Mouse (Mus musculus): ENCODE data around the gene Plcb4.

GRCm38 (mm10) chr2:135846903-135847302 lies 188.1 kb downstream of the Plcb4 start:
- TF ChIP-seq CTCF (IDR thresholded peaks at IDR 0.05; ENCODE audit: borderline replicate concordance, control insufficient read depth, extremely low read depth, insufficient read depth, low read length, poor library complexity) (no peak), POLR2A (IDR thresholded peaks at IDR 0.05; ENCODE audit: control insufficient read depth, extremely low read depth, insufficient read depth, low read length, poor library complexity) (no peak)

Data from thymus, adult 2 months (tissue).